Mouse (Mus musculus) liver, embryonic 14.5 days (tissue): Measurements from ENCODE around the gene Als2cl. TPM values are rescaled to one million over a fixed set of nuclear protein-coding genes. Genes with fewer than 3 reads are reported as not detected.

Experiments
- ATAC-seq: fragments of 200-750 bp; cut with Nextera tagmentation; 2 replicates; pipeline ENCODE4 v1.8.0; 2017; ENCODE audit warnings: moderate number of reproducible peaks, mild to moderate bottlenecking, moderate library complexity; ENCODE audit not compliant: insufficient read depth
- DNase-seq, 3 experiments: peaks; one replicate each; pipeline ENCODE4 v3.0.0-alpha.2; 2012 to 2013; ENCODE audit warnings: low read depth in 3 of 3, low spot score in 3 of 3
- H3K27ac ChIP-seq: fragments of 300-500 bp; sonication (generic); 2 replicates; pipeline ENCODE4 v1.5.1; 2014; ENCODE audit warnings: moderate library complexity, mild to moderate bottlenecking, control low read depth, inconsistent platforms
- H3K27me3 ChIP-seq: fragments of 300-500 bp; sonication (generic); 2 replicates; pipeline ENCODE4 v1.6.1; 2014; ENCODE audit warnings: mild to moderate bottlenecking, low read length, moderate library complexity; ENCODE audit not compliant: control insufficient read depth, insufficient read depth
- H3K36me3 ChIP-seq: fragments of 300-500 bp; sonication (generic); replicated peaks from 2 replicates; pipeline ENCODE4 v1.6.1; 2014; ENCODE audit warnings: low read depth; ENCODE audit not compliant: control insufficient read depth, insufficient read depth
- H3K4me1 ChIP-seq, 2 experiments: fragments of 200-500 bp in 1 of 2; fragments of 300-500 bp in 1 of 2; sonication (generic) in 1 of 2; replicated peaks; 2 replicates each; pipeline ENCODE4 v1.6.1; 2012 to 2014; ENCODE audit warnings: antibody characterized with exemption in 1 of 2, inconsistent platforms in 1 of 2, low read length in 1 of 2; ENCODE audit not compliant: control insufficient read depth in 2 of 2, insufficient read depth in 2 of 2
- H3K4me2 ChIP-seq: fragments of 300-500 bp; sonication (generic); 2 replicates; pipeline ENCODE4 v1.6.1; 2014; ENCODE audit warnings: low read depth, mild to moderate bottlenecking, control low read depth, moderate library complexity
- H3K4me3 ChIP-seq, 2 experiments: fragments of 200-500 bp in 1 of 2; fragments of 300-500 bp in 1 of 2; sonication (generic) in 1 of 2; 2 replicates each; pipeline ENCODE4 v1.5.1; 2012 to 2014; ENCODE audit warnings: low read depth in 2 of 2, low read length in 2 of 2, mild to moderate bottlenecking in 2 of 2, control low read depth in 1 of 2, inconsistent platforms in 1 of 2, moderate library complexity in 1 of 2; ENCODE audit not compliant: insufficient read depth in 1 of 2
- H3K9ac ChIP-seq: fragments of 300-500 bp; sonication (generic); replicated peaks from 2 replicates; pipeline ENCODE4 v1.6.1; 2014; ENCODE audit warnings: mild to moderate bottlenecking, control low read depth, moderate library complexity
- H3K9me3 ChIP-seq: fragments of 300-500 bp; sonication (generic); 2 replicates; pipeline ENCODE4 v1.6.1; 2016; ENCODE audit warnings: low read length, mixed read lengths; ENCODE audit not compliant: control insufficient read depth
- CTCF ChIP-seq: IDR thresholded peaks from 2 replicates; pipeline ENCODE4 v1.5.1; 2016; ENCODE audit warnings: antibody characterized with exemption, low read depth, control low read depth
- EP300 ChIP-seq: IDR thresholded peaks from 2 replicates; pipeline ENCODE4 v1.6.1; 2016; ENCODE audit warnings: antibody characterized with exemption, low read depth
- WGBS: fragments of 180-500 bp; shearing (Covaris S2); extraction: QIAGEN DNeasy Blood & Tissue Kit; methylation state at CpG from one replicate; pipeline ENCODE4 v1.1.7; 2014; ENCODE audit not compliant: insufficient replicate concordance; 5-methylcytosine and 5-hydroxymethylcytosine counted together
- polyA plus RNA-seq, 2 experiments: library from polyadenylated mRNA; depleted of rRNA in 1 of 2; stranded (reverse) in 1 of 2; unstranded in 1 of 2; fragments of >200 nt; fragmentation: Nextera tagmentation in 1 of 2; extraction: Ambion mirVana in 1 of 2; gene quantifications; 2 replicates each; pipeline versions ENCODE4 v1.2.1 to v1.2.3; 2012 to 2014

The Als2cl gene
- 2.9 and 3.3 TPM in 2 replicates for polyA plus RNA-seq (2012; rRNA removed)
- 1.1 and 1.3 TPM in 2 replicates for polyA plus RNA-seq (2014; fragmentation: Nextera tagmentation; extraction: Ambion mirVana)

GRCm38 (mm10) chr9:110879191-110879920, at the start of gene Als2cl:
Gene Als2cl (plus strand): TSS chr9:110879870.
- H3K4me2 ChIP-seq, result peak within 1 kb of the TSS; percentile 55
- 18% methylated on average over 12 of the region's 12 CpGs for WGBS
- H3K9me3 ChIP-seq, result no peaks in the 10 kb centered on the region
- peaks cover 23% of the 10 kb centered on the region for H3K27me3 ChIP-seq
- H3K9ac ChIP-seq, result no peak within 1 kb of the TSS
- no peak for DNase-seq
- H3K4me3 ChIP-seq, result peak within 1 kb of the TSS; percentile 49 to 53
- no peak within 1 kb of the TSS for H3K27ac ChIP-seq
- peaks cover 0 to 7% of the 10 kb centered on the region in 2 experiments; a peak in 1 of 4 replicates for H3K4me1 ChIP-seq
- ATAC-seq, result no peak
- no peaks in the 10 kb centered on the region for H3K36me3 ChIP-seq
- no peak for TF ChIP-seq EP300
- TF ChIP-seq CTCF, result no peak

- Histone ChIP-seq H3K4me1 (no peaks in the 10 kb centered on the region), H3K4me2 (no peak overlapping the region), H3K4me3 (no peak overlapping the region), H3K9me3 (no peaks in the 10 kb centered on the region), H3K9ac (no peak overlapping the region), H3K27ac (no peak overlapping the region), H3K36me3 (no peaks in the 10 kb centered on the region), H3K27me3 (no peaks in the 10 kb centered on the region)
- DNase-seq (no peak), ATAC-seq (no peak)
- TF ChIP-seq CTCF (no peak), EP300 (no peak)
- 67% methylated on average over 5 of the region's 5 CpGs for WGBS
Measured at GRCm38 (mm10) chr9:110833021-110833420, 46.6 kb upstream of the Als2cl start.

DNA sequence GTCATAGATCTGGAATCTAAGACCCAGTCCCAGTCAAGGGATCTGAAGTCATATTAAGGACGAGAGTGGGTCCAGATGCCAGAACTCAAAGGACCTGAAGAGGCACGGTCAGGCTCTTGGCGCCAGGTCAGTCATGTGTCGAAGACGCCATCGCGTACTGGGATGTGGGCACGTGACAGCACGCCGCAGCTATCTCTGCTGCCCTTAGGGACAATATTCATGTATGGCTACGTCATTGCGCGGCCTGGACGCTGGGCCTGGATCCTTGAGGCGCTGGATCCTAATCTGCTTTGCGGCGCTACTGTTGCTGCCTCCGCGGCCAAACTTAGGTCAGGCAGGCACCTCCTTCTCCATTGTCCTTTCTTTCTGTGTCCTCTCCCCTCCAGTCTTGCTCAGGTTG, 45.3 kb upstream of the Als2cl start, which contains the start of gene Prss45:
Gene Prss45, plus strand, starts transcription at position 178 of the 400 bp plus-strand sequence.
- Histone ChIP-seq H3K9ac (no peak within 1 kb of the TSS), H3K27ac (no peak within 1 kb of the TSS), H3K36me3 (no peaks in the 10 kb centered on the region), H3K27me3 (no peaks in the 10 kb centered on the region), H3K4me3 (no peak within 1 kb of the TSS), H3K4me1 (0 out of 4 replicates have a peak, but pooled peaks cover 0 to 2% of the 10 kb centered on the region in 2 experiments), H3K9me3 (no peaks in the 10 kb centered on the region), H3K4me2 (no peak within 1 kb of the TSS)
- TF ChIP-seq EP300, result no peak
- no peak for TF ChIP-seq CTCF
- ATAC-seq (no peak), DNase-seq (no peak)
- WGBS, result 63% methylated on average over 19 of the region's 19 CpGs

DNA sequence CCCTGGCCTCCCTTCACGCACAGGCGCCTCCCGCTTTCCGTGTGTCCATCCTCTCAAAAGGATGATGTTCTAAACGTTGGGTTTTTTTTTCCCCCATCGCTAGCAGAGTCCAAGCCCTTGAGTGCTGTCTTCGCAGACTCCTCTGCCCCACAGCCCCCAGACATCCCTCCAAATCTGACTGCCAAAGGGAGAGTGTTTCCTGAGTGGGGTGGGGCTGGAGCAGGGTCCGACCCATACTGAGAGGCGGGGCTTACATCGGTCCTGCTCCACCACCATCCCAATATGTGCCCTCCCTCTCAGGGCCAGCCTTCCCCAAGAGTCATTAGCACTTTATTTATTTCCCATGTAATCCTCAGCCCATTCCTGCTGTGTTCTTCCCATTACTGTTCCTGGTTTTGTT, 44.7 kb upstream of the Als2cl start:
- DNase-seq, result no peak
- no peak overlapping the region for H3K4me2 ChIP-seq

GRCm38 (mm10) chr9:110836112-110836511, 43.6 kb upstream of the Als2cl start:
- Histone ChIP-seq H3K27ac (no peak overlapping the region), H3K4me2 (no peak overlapping the region), H3K9ac (no peak overlapping the region), H3K9me3 (no peaks in the 10 kb centered on the region), H3K4me3 (no peak overlapping the region), H3K4me1 (peaks cover 0 to 2% of the 10 kb centered on the region in 2 experiments; a peak in 1 of 4 replicates), H3K27me3 (no peaks in the 10 kb centered on the region), H3K36me3 (no peaks in the 10 kb centered on the region)
- 39% methylated on average over 2 of the region's 2 CpGs for WGBS
- DNase-seq, result no peak
- ATAC-seq, result no peak
- TF ChIP-seq CTCF (no peak), EP300 (no peak)

More for the DNA sequence above, 44.7 kb upstream of the Als2cl start:
- H3K36me3 ChIP-seq, result no peaks in the 10 kb centered on the region
- no peak for TF ChIP-seq EP300
- ATAC-seq, result no peak
- 0 out of 4 replicates have a peak, but pooled peaks cover 0 to 2% of the 10 kb centered on the region in 2 experiments for H3K4me1 ChIP-seq
- H3K9ac ChIP-seq, result no peak overlapping the region
- WGBS, result 39% methylated on average over 10 of the region's 10 CpGs
- no peaks in the 10 kb centered on the region for H3K9me3 ChIP-seq
- no peak overlapping the region for H3K27ac ChIP-seq
- no peaks in the 10 kb centered on the region for H3K27me3 ChIP-seq
- H3K4me3 ChIP-seq, result no peak overlapping the region
